Mouse (Mus musculus): ENCODE results near the gene Dlx6. TPM values are rescaled to one million over a fixed set of nuclear protein-coding genes. Genes with fewer than 3 reads are reported as not detected.
A peak's percentile ranks its signal among the peaks of the same experiment; 100 is the strongest.

The Dlx6 gene
- polyA plus RNA-seq (2012; rRNA removed) = 7.2 and 7.7 TPM in 2 replicates

- TF ChIP-seq POLR2A (IDR thresholded peaks at IDR 0.05; ENCODE audit: extremely low read depth, insufficient read depth, low read length) = no peak
- no peak for TF ChIP-seq CTCF (IDR thresholded peaks at IDR 0.05; ENCODE audit: extremely low read depth, insufficient read depth, low read length)
- Histone ChIP-seq H3K4me1 (ENCODE audit: control insufficient read depth, insufficient read depth, low read length) (no peaks in the 10 kb centered on the region), H3K4me3 (ENCODE audit: insufficient read depth, low read length) (peak within 1 kb of the TSS; percentile 63), H3K27ac (ENCODE audit: insufficient read depth, low read length) (peak within 1 kb of the TSS; percentile 64)
Observed at GRCm38 (mm10) chr6:6863160-6863870, at the start of gene Dlx6. Gene Dlx6 (plus strand): TSS chr6:6863334.

GRCm38 (mm10) chr6:6816821-6817220 is 46.3 kb upstream of the Dlx6 start:
- Histone ChIP-seq H3K4me3 (ENCODE audit: insufficient read depth, low read length) (no peak overlapping the region), H3K4me1 (ENCODE audit: control insufficient read depth, insufficient read depth, low read length) (peaks cover 2% of the 10 kb centered on the region; the same call in 1 of the 2 replicates)
- TF ChIP-seq CTCF (IDR thresholded peaks at IDR 0.05; ENCODE audit: extremely low read depth, insufficient read depth, low read length) (no peak), POLR2A (IDR thresholded peaks at IDR 0.05; ENCODE audit: extremely low read depth, insufficient read depth, low read length) (no peak)

GRCm38 (mm10) chr6:6818036-6818788 is 44.9 kb upstream of the Dlx6 start:
- TF ChIP-seq POLR2A (IDR thresholded peaks at IDR 0.05; ENCODE audit: extremely low read depth, insufficient read depth, low read length) (no peak), CTCF (IDR thresholded peaks at IDR 0.05; ENCODE audit: extremely low read depth, insufficient read depth, low read length) (no peak)
- H3K27ac ChIP-seq (ENCODE audit: insufficient read depth, low read length) = no peak overlapping the region
- H3K4me3 ChIP-seq (ENCODE audit: insufficient read depth, low read length) = no peak overlapping the region
- H3K4me1 ChIP-seq (ENCODE audit: control insufficient read depth, insufficient read depth, low read length) = peaks cover 2% of the 10 kb centered on the region; the same call in 1 of the 2 replicates

More at GRCm38 (mm10) chr6:6816821-6817220, 46.3 kb upstream of the Dlx6 start:
- H3K27ac ChIP-seq (ENCODE audit: insufficient read depth, low read length) = no peak overlapping the region

GRCm38 (mm10) chr6:6819134-6819533 is 44.0 kb upstream of the Dlx6 start:
- Histone ChIP-seq H3K4me1 (ENCODE audit: control insufficient read depth, insufficient read depth, low read length) (peaks cover 2% of the 10 kb centered on the region; the same call in 1 of the 2 replicates), H3K27ac (ENCODE audit: insufficient read depth, low read length) (no peak overlapping the region), H3K4me3 (ENCODE audit: insufficient read depth, low read length) (no peak overlapping the region)
- no peak for TF ChIP-seq CTCF (IDR thresholded peaks at IDR 0.05; ENCODE audit: extremely low read depth, insufficient read depth, low read length)
- TF ChIP-seq POLR2A (IDR thresholded peaks at IDR 0.05; ENCODE audit: extremely low read depth, insufficient read depth, low read length) = no peak

- H3K4me3 ChIP-seq (ENCODE audit: insufficient read depth, low read length) = no peak overlapping the region
- H3K4me1 ChIP-seq (ENCODE audit: control insufficient read depth, insufficient read depth, low read length) = no peaks in the 10 kb centered on the region
- TF ChIP-seq CTCF (IDR thresholded peaks at IDR 0.05; ENCODE audit: extremely low read depth, insufficient read depth, low read length) (no peak), POLR2A (IDR thresholded peaks at IDR 0.05; ENCODE audit: extremely low read depth, insufficient read depth, low read length) (no peak)
- no peak overlapping the region for H3K27ac ChIP-seq (ENCODE audit: insufficient read depth, low read length)
Observed at GRCm38 (mm10) chr6:6825313-6825712, 37.8 kb upstream of the Dlx6 start.

- H3K4me1 ChIP-seq (ENCODE audit: control insufficient read depth, insufficient read depth, low read length) = no peaks in the 10 kb centered on the region
- TF ChIP-seq CTCF (IDR thresholded peaks at IDR 0.05; ENCODE audit: extremely low read depth, insufficient read depth, low read length) = no peak
- TF ChIP-seq POLR2A (IDR thresholded peaks at IDR 0.05; ENCODE audit: extremely low read depth, insufficient read depth, low read length) = no peak
- H3K27ac ChIP-seq (ENCODE audit: insufficient read depth, low read length) = no peak overlapping the region
- H3K4me3 ChIP-seq (ENCODE audit: insufficient read depth, low read length) = no peak overlapping the region
Observed at GRCm38 (mm10) chr6:6826861-6827260, 36.3 kb upstream of the Dlx6 start.

- no peaks in the 10 kb centered on the region for H3K4me1 ChIP-seq (ENCODE audit: control insufficient read depth, insufficient read depth, low read length)
- TF ChIP-seq CTCF (IDR thresholded peaks at IDR 0.05; ENCODE audit: extremely low read depth, insufficient read depth, low read length) (no peak), POLR2A (IDR thresholded peaks at IDR 0.05; ENCODE audit: extremely low read depth, insufficient read depth, low read length) (no peak)
- no peak overlapping the region for H3K4me3 ChIP-seq (ENCODE audit: insufficient read depth, low read length)
- no peak overlapping the region for H3K27ac ChIP-seq (ENCODE audit: insufficient read depth, low read length)
Observed at GRCm38 (mm10) chr6:6830446-6830845, 32.7 kb upstream of the Dlx6 start.

- H3K4me1 ChIP-seq (ENCODE audit: control insufficient read depth, insufficient read depth, low read length) = no peaks in the 10 kb centered on the region
- no peak overlapping the region for H3K27ac ChIP-seq (ENCODE audit: insufficient read depth, low read length)
- H3K4me3 ChIP-seq (ENCODE audit: insufficient read depth, low read length) = no peak overlapping the region
- TF ChIP-seq POLR2A (IDR thresholded peaks at IDR 0.05; ENCODE audit: extremely low read depth, insufficient read depth, low read length) (no peak), CTCF (IDR thresholded peaks at IDR 0.05; ENCODE audit: extremely low read depth, insufficient read depth, low read length) (no peak)
Observed at GRCm38 (mm10) chr6:6833301-6833700, 29.8 kb upstream of the Dlx6 start.

- TF ChIP-seq POLR2A (IDR thresholded peaks at IDR 0.05; ENCODE audit: extremely low read depth, insufficient read depth, low read length) (no peak), CTCF (IDR thresholded peaks at IDR 0.05; ENCODE audit: extremely low read depth, insufficient read depth, low read length) (no peak)
- Histone ChIP-seq H3K4me1 (ENCODE audit: control insufficient read depth, insufficient read depth, low read length) (no peaks in the 10 kb centered on the region), H3K27ac (ENCODE audit: insufficient read depth, low read length) (no peak overlapping the region), H3K4me3 (ENCODE audit: insufficient read depth, low read length) (no peak overlapping the region)
Observed at GRCm38 (mm10) chr6:6848541-6848940, 14.6 kb upstream of the Dlx6 start.
